Mouse (Mus musculus): ENCODE measurements around the gene Rspo1. TPM values are rescaled to one million over a fixed set of nuclear protein-coding genes. Genes with fewer than 3 reads are reported as not detected.

Gene Rspo1
- polyA plus RNA-seq, 1 experiment from 2014 or later, result 7.4 TPM

DNA sequence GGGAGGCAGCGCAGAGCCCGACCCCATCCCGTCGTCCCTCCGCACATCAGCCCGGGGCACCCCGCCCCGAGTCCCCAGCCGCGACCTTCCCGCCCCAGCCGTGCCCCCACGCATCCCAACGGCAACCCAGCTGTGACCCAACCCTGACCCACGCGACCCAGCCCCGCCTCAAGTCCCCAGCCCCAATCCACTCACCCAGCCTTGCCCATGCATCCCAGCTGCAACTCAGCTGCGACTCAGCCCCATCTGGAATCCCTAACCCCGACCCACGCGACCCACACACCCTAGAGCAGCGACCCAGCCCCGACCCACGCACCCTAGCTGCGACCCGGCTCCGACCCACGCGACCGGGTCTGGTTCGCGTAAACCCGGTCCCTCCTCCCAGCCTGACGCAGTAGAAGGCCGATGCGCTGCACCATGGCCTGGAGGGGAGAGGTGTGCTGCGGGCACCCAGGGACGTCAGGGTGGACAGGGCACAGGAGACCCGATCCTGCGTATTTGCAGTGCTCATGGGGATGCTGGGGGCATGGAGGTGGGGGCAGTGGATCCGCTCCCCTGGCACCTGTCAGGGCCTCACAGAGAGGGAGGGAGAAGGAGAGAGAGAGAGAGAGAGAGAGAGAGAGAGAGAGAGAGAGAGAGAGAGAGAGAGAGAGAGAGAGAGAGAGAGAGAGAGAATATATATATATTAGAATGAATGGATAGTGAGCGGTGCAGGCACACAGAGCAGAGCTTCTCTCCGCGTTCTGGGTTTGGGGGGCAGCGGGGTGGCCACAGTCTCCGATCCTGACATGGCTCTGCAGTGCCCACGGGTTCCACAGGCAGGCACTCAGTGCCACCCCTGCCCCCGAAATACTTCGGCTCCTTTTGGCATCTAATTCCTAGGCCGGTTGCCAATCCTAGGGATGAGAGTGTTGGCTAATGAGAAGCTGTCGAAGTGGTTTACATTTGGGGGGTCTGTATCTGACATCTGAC is 795 bp downstream of the Rspo1 start:
- Histone ChIP-seq H3K4me3 (ENCODE audit: low read length) (peak overlapping the region; percentile 50), H3K9me3 (ENCODE audit: control insufficient read depth, low read length) (no peaks in the 10 kb centered on the region), H3K27ac (ENCODE audit: low read length) (no peak overlapping the region), H3K36me3 (ENCODE audit: control insufficient read depth, insufficient read depth, low read length) (no peaks in the 10 kb centered on the region), H3K27me3 (ENCODE audit: control insufficient read depth, insufficient read depth, low read depth, low read length) (peaks cover 66% of the 10 kb centered on the region), H3K4me1 (replicated peaks; ENCODE audit: control insufficient read depth, insufficient read depth, low read length) (peaks cover 34% of the 10 kb centered on the region), H3K4me2 (ENCODE audit: low read depth, low read length) (peak overlapping the region; percentile 65), H3K9ac (ENCODE audit: low read length) (peak overlapping the region; percentile 60)
- ATAC-seq (ENCODE audit: low read depth), result 0 out of 2 replicates have a peak, but pooled peaks have one; percentile 8
- 2% methylated on average over 49 of the region's 51 CpGs for WGBS

DNA sequence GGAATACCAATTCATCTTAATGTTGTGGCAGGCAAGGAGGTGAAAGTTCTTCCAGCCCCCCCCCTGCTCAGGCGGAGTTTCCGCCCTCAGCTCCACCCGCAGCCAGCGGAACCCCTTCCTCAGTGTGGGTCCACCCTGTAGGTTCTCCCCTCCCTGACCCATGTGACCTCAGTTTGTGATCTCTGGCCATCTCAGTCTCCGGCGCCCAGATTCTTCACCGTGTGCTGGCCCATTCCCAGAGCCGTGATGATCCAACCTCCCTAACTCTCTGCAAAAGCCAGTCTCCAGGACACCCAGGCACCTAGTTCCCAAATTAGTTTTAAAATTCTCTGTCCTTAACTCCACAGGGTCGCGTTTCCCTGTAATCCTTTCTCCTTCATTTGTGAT is 1.5 kb downstream of the Rspo1 start:
- Histone ChIP-seq H3K27ac (ENCODE audit: low read length) (no peak overlapping the region), H3K4me2 (ENCODE audit: low read depth, low read length) (no peak overlapping the region), H3K4me1 (replicated peaks; ENCODE audit: control insufficient read depth, insufficient read depth, low read length) (peaks cover 34% of the 10 kb centered on the region), H3K27me3 (ENCODE audit: control insufficient read depth, insufficient read depth, low read depth, low read length) (peaks cover 63% of the 10 kb centered on the region), H3K9ac (ENCODE audit: low read length) (no peak overlapping the region), H3K9me3 (ENCODE audit: control insufficient read depth, low read length) (no peaks in the 10 kb centered on the region), H3K36me3 (ENCODE audit: control insufficient read depth, insufficient read depth, low read length) (no peaks in the 10 kb centered on the region), H3K4me3 (ENCODE audit: low read length) (no peak overlapping the region)
- ATAC-seq (ENCODE audit: low read depth), result no peak
- 13% methylated on average over 10 of the region's 10 CpGs for WGBS

DNA sequence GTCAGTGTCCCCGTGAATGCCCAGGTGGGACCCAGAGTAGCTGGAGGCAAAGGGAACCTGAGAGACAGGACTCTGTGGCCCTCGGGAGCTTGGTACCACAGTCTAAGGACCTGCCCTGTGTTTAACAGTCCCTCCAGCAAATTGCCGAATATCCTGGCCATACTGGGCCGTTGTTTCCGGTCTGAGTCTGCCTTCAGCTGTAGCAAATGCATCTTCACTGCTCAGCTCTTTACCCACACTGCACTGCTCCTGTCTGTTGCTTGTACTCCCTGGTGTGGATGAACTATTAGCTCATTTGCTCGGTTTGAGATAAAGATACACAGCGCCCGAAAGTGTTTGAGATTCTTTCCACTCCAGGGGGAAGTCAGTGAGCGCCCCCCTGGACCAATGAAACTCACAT is 2.2 kb downstream of the Rspo1 start:
- H3K4me2 ChIP-seq (ENCODE audit: low read depth, low read length), result no peak overlapping the region
- H3K27ac ChIP-seq (ENCODE audit: low read length), result no peak overlapping the region

DNA sequence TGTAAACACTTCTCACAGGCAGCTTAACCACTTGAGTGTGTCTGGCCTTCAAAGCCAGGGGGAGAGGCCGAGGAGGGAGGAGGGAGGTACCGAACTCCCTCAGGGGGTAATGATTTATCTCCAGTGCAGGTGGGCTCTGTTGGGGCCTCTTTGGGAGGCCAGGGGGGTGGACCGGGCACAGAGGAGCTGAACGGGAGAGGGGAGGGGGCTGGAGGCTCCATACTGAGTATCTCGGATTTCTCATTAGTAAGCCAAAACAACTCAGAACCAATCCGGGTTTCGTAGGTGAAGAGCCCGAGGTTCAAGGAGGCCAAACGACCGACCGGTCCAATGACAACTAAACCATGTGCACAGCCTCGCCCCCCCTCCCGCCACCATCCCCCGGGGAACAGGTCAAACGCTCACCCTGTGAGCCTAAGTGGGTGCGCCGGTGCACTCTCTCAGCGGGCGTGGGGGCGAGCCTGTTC is 3.6 kb downstream of the Rspo1 start:
- WGBS, result 3% methylated on average over 20 of the region's 20 CpGs
- no peak overlapping the region for H3K9ac ChIP-seq (ENCODE audit: low read length)
- no peak overlapping the region for H3K27ac ChIP-seq (ENCODE audit: low read length)
- H3K4me2 ChIP-seq (ENCODE audit: low read depth, low read length), result peak overlapping the region; percentile 42
- peaks cover 43% of the 10 kb centered on the region for H3K27me3 ChIP-seq (ENCODE audit: control insufficient read depth, insufficient read depth, low read depth, low read length)
- H3K9me3 ChIP-seq (ENCODE audit: control insufficient read depth, low read length), result no peaks in the 10 kb centered on the region
- ATAC-seq (ENCODE audit: low read depth), result 0 out of 2 replicates have a peak, but pooled peaks have one; percentile 15
- H3K36me3 ChIP-seq (ENCODE audit: control insufficient read depth, insufficient read depth, low read length), result no peaks in the 10 kb centered on the region
- H3K4me3 ChIP-seq (ENCODE audit: low read length), result no peak overlapping the region
- H3K4me1 ChIP-seq (replicated peaks; ENCODE audit: control insufficient read depth, insufficient read depth, low read length), result peaks cover 34% of the 10 kb centered on the region

More for the DNA sequence above, 2.2 kb downstream of the Rspo1 start:
- H3K4me1 ChIP-seq (replicated peaks; ENCODE audit: control insufficient read depth, insufficient read depth, low read length), result peaks cover 34% of the 10 kb centered on the region
- no peak overlapping the region for H3K4me3 ChIP-seq (ENCODE audit: low read length)
- H3K27me3 ChIP-seq (ENCODE audit: control insufficient read depth, insufficient read depth, low read depth, low read length), result peaks cover 57% of the 10 kb centered on the region
- H3K9ac ChIP-seq (ENCODE audit: low read length), result no peak overlapping the region
- H3K36me3 ChIP-seq (ENCODE audit: control insufficient read depth, insufficient read depth, low read length), result no peaks in the 10 kb centered on the region
- WGBS, result 15% methylated on average over 9 of the region's 9 CpGs
- no peak for ATAC-seq (ENCODE audit: low read depth)
- H3K9me3 ChIP-seq (ENCODE audit: control insufficient read depth, low read length), result no peaks in the 10 kb centered on the region

DNA sequence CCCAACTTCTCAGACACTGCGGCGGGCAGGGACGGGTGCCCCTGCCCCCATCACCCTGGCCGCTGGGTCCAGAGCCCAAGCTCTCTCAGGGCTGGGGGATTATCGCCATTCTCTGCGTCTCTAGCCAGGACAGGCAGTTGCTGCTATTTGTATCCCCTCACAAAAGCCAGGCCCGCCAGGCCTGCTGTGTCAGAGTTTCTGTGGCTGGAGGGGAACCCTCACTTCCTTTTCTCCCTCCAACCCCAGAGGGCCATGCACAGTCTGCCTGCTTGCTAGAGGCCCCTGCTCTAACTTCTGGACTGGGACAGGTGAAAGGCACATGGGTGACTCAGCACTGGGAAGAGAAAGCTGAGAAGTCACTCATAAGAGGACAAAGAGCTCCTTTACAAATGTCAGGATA is 4.1 kb downstream of the Rspo1 start:
- Histone ChIP-seq H3K27me3 (ENCODE audit: control insufficient read depth, insufficient read depth, low read depth, low read length) (peaks cover 40% of the 10 kb centered on the region), H3K4me2 (ENCODE audit: low read depth, low read length) (peak overlapping the region; percentile 42), H3K27ac (ENCODE audit: low read length) (no peak overlapping the region), H3K36me3 (ENCODE audit: control insufficient read depth, insufficient read depth, low read length) (no peaks in the 10 kb centered on the region), H3K4me3 (ENCODE audit: low read length) (no peak overlapping the region), H3K9ac (ENCODE audit: low read length) (no peak overlapping the region; the same call in 1 of the 2 replicates), H3K9me3 (ENCODE audit: control insufficient read depth, low read length) (no peaks in the 10 kb centered on the region), H3K4me1 (replicated peaks; ENCODE audit: control insufficient read depth, insufficient read depth, low read length) (peaks cover 31% of the 10 kb centered on the region)
- ATAC-seq (ENCODE audit: low read depth), result no peak
- WGBS, result 7% methylated on average over 7 of the region's 7 CpGs

DNA sequence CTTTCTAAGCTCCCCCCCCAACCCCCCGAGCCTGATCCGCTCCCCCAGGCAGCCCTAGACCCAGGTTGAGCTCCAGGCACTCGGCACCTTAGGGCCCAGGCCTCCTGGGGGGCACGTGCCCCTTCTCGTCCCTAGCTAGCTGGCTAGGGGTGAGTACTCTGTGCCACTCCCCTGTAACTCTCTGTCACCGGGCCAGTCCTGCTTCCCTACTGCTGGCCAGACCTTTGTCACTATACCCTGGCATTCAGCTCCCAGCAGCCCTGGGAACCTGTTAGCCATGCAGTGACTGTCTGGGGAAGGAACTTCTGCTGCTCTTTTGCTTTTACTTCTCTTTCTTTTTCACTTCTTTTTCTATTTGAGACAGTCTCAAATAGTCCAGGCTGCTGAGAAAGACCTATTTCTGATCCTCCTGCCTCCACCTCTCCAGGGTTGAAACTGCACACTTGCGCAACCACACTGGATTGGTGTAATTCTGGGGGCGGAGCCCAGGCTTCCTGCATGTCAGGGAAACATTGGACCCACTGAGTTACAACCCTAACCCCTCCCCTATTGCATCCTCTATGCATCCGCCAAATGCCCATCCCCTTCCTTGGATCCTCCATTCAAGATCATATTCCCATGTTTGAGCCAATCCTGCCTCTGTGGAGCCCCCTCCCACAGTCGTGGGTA is 11.4 kb downstream of the Rspo1 start:
- H3K27me3 ChIP-seq (ENCODE audit: control insufficient read depth, insufficient read depth, low read depth, low read length), result no peaks in the 10 kb centered on the region
- no peak overlapping the region for H3K4me3 ChIP-seq (ENCODE audit: low read length)
- no peaks in the 10 kb centered on the region for H3K9me3 ChIP-seq (ENCODE audit: control insufficient read depth, low read length)
- H3K4me1 ChIP-seq (replicated peaks; ENCODE audit: control insufficient read depth, insufficient read depth, low read length), result no peaks in the 10 kb centered on the region
- H3K9ac ChIP-seq (ENCODE audit: low read length), result no peak overlapping the region
- H3K27ac ChIP-seq (ENCODE audit: low read length), result no peak overlapping the region
- 0 out of 2 replicates have a peak, but pooled peaks have one; percentile 38 for ATAC-seq (ENCODE audit: low read depth)
- H3K4me2 ChIP-seq (ENCODE audit: low read depth, low read length), result no peak overlapping the region
- 69% methylated on average over 10 of the region's 10 CpGs for WGBS
- no peaks in the 10 kb centered on the region for H3K36me3 ChIP-seq (ENCODE audit: control insufficient read depth, insufficient read depth, low read length)

DNA sequence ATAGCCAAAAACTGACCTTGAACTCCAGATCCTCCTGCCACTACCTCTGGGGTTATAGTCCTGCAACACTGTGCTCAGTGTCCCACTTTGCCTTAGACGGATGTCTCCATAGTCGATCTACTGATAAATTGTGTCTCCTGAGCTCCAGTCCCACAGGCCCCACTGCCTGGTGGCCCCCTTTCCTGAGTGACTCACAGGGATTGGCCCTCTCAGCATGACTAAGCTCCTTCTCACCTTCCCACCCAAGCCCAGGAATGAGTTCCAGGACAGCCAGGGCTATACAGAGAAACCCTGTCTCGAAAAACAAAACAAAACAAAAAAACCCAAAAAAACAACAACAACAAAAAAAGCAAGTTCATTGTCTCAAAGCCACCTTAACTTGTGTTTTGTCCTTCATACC is 13.3 kb downstream of the Rspo1 start:
- 79% methylated on average over 3 of the region's 3 CpGs for WGBS
- Histone ChIP-seq H3K27me3 (ENCODE audit: control insufficient read depth, insufficient read depth, low read depth, low read length) (no peaks in the 10 kb centered on the region), H3K9me3 (ENCODE audit: control insufficient read depth, low read length) (no peaks in the 10 kb centered on the region), H3K27ac (ENCODE audit: low read length) (no peak overlapping the region), H3K4me2 (ENCODE audit: low read depth, low read length) (no peak overlapping the region), H3K9ac (ENCODE audit: low read length) (no peak overlapping the region), H3K4me1 (replicated peaks; ENCODE audit: control insufficient read depth, insufficient read depth, low read length) (no peaks in the 10 kb centered on the region), H3K36me3 (ENCODE audit: control insufficient read depth, insufficient read depth, low read length) (no peaks in the 10 kb centered on the region), H3K4me3 (ENCODE audit: low read length) (no peak overlapping the region)
- ATAC-seq (ENCODE audit: low read depth), result no peak

DNA sequence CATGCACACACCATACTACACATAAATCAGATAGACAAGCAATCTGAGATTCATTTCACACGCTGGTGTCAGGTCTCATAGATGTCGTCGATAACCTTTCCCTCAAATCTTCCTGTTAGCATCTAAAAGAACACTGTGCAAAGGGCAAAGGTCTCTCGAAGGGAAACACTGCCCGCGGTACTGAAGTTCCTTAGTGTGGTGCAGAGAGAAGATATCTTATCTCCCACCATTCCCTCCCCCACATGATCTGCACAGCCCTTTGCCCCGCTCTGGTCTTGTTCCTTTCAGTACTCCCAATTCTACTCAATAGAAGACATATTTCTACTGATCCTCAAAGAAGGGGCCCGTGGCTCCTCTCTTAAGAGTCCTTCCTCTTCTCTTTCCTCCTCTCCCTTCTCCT is 16.7 kb downstream of the Rspo1 start:
- 46% methylated on average over 8 of the region's 8 CpGs for WGBS

DNA sequence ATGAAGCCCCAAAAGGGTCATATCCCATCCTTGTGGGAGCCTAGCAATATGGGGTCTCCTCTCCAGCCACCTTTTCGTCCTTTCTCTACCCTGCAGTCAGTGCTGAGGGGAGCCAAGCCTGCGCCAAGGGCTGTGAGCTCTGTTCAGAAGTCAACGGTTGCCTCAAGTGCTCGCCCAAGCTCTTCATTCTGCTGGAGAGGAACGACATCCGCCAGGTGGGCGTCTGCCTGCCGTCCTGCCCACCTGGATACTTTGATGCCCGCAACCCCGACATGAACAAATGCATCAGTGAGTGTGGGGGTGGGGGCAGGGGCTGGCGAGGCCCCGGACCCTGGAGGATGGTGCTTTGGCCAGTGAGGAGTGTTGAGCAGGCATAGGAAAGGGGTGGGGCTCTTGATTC is 18.7 kb downstream of the Rspo1 start:
- no peaks in the 10 kb centered on the region for H3K27me3 ChIP-seq (ENCODE audit: control insufficient read depth, insufficient read depth, low read depth, low read length)
- no peak for ATAC-seq (ENCODE audit: low read depth)

More for the DNA sequence above, 16.7 kb downstream of the Rspo1 start:
- ATAC-seq (ENCODE audit: low read depth), result no peak
- H3K4me3 ChIP-seq (ENCODE audit: low read length), result no peak overlapping the region
- H3K4me1 ChIP-seq (replicated peaks; ENCODE audit: control insufficient read depth, insufficient read depth, low read length), result no peaks in the 10 kb centered on the region
- H3K9me3 ChIP-seq (ENCODE audit: control insufficient read depth, low read length), result no peaks in the 10 kb centered on the region
- no peak overlapping the region for H3K9ac ChIP-seq (ENCODE audit: low read length)
- H3K27ac ChIP-seq (ENCODE audit: low read length), result no peak overlapping the region
- no peak overlapping the region for H3K4me2 ChIP-seq (ENCODE audit: low read depth, low read length)
- H3K36me3 ChIP-seq (ENCODE audit: control insufficient read depth, insufficient read depth, low read length), result no peaks in the 10 kb centered on the region
- H3K27me3 ChIP-seq (ENCODE audit: control insufficient read depth, insufficient read depth, low read depth, low read length), result no peaks in the 10 kb centered on the region

More for the DNA sequence above, 18.7 kb downstream of the Rspo1 start:
- Histone ChIP-seq H3K9me3 (ENCODE audit: control insufficient read depth, low read length) (no peaks in the 10 kb centered on the region), H3K4me1 (replicated peaks; ENCODE audit: control insufficient read depth, insufficient read depth, low read length) (no peaks in the 10 kb centered on the region), H3K9ac (ENCODE audit: low read length) (no peak overlapping the region), H3K4me2 (ENCODE audit: low read depth, low read length) (no peak overlapping the region), H3K27ac (ENCODE audit: low read length) (no peak overlapping the region), H3K36me3 (ENCODE audit: control insufficient read depth, insufficient read depth, low read length) (no peaks in the 10 kb centered on the region), H3K4me3 (ENCODE audit: low read length) (no peak overlapping the region)
- 47% methylated on average over 12 of the region's 12 CpGs for WGBS

All from lung, embryonic 16.5 days (tissue).